Mouse (Mus musculus) stomach, embryonic 16.5 days (tissue): ENCODE data around the gene Ces1e. TPM values are rescaled to one million over a fixed set of nuclear protein-coding genes. Genes with fewer than 3 reads are reported as not detected.
A peak's percentile ranks its signal among the peaks of the same experiment; 100 is the strongest.

Experiments
- ATAC-seq: fragments of 200-750 bp; cut with Nextera tagmentation; 2 replicates; pipeline ENCODE4 v1.8.0; 2017; ENCODE audit warnings: moderate number of reproducible peaks, moderate TSS enrichment; ENCODE audit not compliant: insufficient read depth, low FRiP score
- H3K27ac ChIP-seq: fragments of 300-500 bp; sonication (generic); 2 replicates; pipeline ENCODE4 v1.5.1; 2014; ENCODE audit warnings: low read length
- H3K27me3 ChIP-seq: fragments of 300-500 bp; sonication (generic); 2 replicates; pipeline ENCODE4 v1.6.1; 2014; ENCODE audit warnings: low read length, control low read depth, mixed read lengths; ENCODE audit not compliant: control insufficient read depth, insufficient read depth
- H3K36me3 ChIP-seq: fragments of 300-500 bp; sonication (generic); 2 replicates; pipeline ENCODE4 v1.6.1; 2014; ENCODE audit warnings: low read length; ENCODE audit not compliant: control insufficient read depth, insufficient read depth
- H3K4me1 ChIP-seq: fragments of 300-500 bp; sonication (generic); 2 replicates; pipeline ENCODE4 v1.6.1; 2014; ENCODE audit warnings: low read length, control low read depth, mixed read lengths; ENCODE audit not compliant: control insufficient read depth, insufficient read depth
- H3K4me2 ChIP-seq: fragments of 300-500 bp; sonication (generic); 2 replicates; pipeline ENCODE4 v1.6.1; 2014; ENCODE audit warnings: low read depth, low read length, mixed read lengths
- H3K4me3 ChIP-seq: fragments of 300-500 bp; sonication (generic); replicated peaks from 2 replicates; pipeline ENCODE4 v1.5.1; 2014; ENCODE audit warnings: mild to moderate bottlenecking, low read length
- H3K9ac ChIP-seq: fragments of 300-500 bp; sonication (generic); 2 replicates; pipeline ENCODE4 v1.6.1; 2014; ENCODE audit warnings: low read length
- H3K9me3 ChIP-seq: fragments of 300-500 bp; sonication (generic); replicated peaks from 2 replicates; pipeline ENCODE4 v1.6.1; 2016; ENCODE audit warnings: low read length, control low read depth; ENCODE audit not compliant: control insufficient read depth
- WGBS: fragments of 180-500 bp; shearing (Covaris S2); extraction: QIAGEN DNeasy Blood & Tissue Kit; methylation state at CpG from one replicate; pipeline ENCODE4 v1.1.7; 2014; 5-methylcytosine and 5-hydroxymethylcytosine counted together
- polyA plus RNA-seq: library from polyadenylated mRNA; unstranded; fragments of >200 nt; fragmentation: Nextera tagmentation; extraction: Ambion mirVana; gene quantifications from 2 replicates; pipeline ENCODE4 v1.2.1, GENCODE M21; 2015

Gene Ces1e
- polyA plus RNA-seq, result 1.3 and 2.0 TPM in 2 replicates

DNA sequence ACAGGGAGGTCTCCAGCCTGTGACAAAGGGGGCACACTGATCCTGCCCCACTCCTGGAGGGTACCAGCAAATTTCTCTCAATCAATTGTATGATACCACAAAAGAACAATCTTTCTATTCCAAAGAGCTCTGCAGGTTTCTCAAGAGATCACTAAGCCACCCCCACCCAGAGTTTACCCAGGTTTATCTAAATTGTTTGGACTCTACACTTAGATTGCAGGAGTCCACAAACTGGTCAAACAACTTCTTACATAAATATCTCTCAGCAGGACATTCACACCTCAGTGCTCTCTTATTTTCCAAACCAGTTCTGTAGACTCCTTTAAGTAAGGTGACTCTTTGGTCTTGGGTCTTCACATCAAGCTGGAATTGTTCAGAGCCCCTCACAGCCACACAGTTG is at the start of gene Ces1e:
Ces1e (minus strand) TSS at position 174 of the 400 bp plus-strand sequence.
- Histone ChIP-seq H3K4me2 (peak within 1 kb of the TSS; percentile 42), H3K9ac (no peak within 1 kb of the TSS), H3K4me1 (no peaks in the 10 kb centered on the region), H3K27me3 (no peaks in the 10 kb centered on the region), H3K4me3 (peak within 1 kb of the TSS; percentile 8; the same call in 1 of the 2 replicates), H3K27ac (peak within 1 kb of the TSS; percentile 78), H3K36me3 (no peaks in the 10 kb centered on the region), H3K9me3 (no peaks in the 10 kb centered on the region)
- ATAC-seq, result peak; percentile 90

DNA sequence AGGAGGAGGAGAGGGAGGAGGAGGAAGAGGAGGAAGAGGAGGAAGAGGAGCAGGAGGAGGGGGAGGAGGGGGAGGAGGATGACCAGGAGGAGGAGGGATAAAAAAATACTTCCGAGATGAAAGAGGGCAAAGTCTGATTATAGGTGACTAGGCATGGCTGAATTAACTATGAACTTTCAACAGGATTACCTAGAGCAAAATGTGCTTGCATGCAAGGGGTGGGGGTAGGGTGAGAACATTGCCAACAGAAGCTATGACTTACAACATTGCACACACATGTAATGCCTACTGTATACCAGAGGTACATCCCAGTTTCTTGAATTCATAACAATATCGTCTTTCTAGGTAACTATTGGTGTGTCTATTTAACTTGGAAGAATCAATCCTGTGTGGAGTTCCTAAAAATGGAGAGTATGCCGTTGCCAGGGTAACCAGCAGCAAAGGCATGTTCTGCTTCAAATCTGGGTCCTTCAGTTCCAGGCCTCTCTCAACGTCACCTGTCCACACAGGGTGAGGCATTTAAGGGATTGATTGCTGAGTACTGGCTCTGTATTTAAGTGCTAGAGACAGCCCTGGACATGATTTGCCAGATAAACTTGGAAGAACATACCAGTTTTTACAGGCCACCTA is 48.9 kb upstream of the Ces1e start:
- Histone ChIP-seq H3K9me3 (no peaks in the 10 kb centered on the region), H3K27ac (no peak overlapping the region), H3K4me2 (no peak overlapping the region), H3K27me3 (no peaks in the 10 kb centered on the region), H3K9ac (no peak overlapping the region), H3K4me1 (no peaks in the 10 kb centered on the region), H3K36me3 (no peaks in the 10 kb centered on the region), H3K4me3 (no peak overlapping the region)
- WGBS, result 63% methylated on average over 4 of the region's 4 CpGs
- no peak for ATAC-seq

DNA sequence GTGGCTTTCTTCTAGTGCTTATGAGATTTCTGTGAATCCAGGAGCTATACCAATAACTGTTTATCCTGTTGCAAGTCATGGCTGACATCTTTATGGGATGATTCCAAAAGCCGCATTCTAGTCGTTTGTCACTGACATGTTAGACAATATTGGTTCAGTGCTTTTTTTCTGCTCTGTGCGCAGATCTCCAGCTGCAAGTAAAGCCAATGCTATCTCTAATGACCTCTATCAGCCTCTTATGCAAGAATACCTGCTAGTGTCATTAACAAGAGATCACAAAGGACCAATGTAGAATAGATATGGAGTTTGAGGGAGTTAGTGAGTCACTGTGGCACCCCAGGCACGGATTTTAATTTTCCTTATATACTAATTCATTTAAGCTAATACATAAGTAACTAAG is 45.2 kb upstream of the Ces1e start:
- no peaks in the 10 kb centered on the region for H3K27me3 ChIP-seq
- no peaks in the 10 kb centered on the region for H3K36me3 ChIP-seq
- H3K9ac ChIP-seq, result no peak overlapping the region
- ATAC-seq, result no peak
- WGBS, result 78% methylated on average over 4 of the region's 4 CpGs
- H3K27ac ChIP-seq, result no peak overlapping the region
- H3K9me3 ChIP-seq, result no peaks in the 10 kb centered on the region
- H3K4me2 ChIP-seq, result no peak overlapping the region
- H3K4me3 ChIP-seq, result no peak overlapping the region
- no peaks in the 10 kb centered on the region for H3K4me1 ChIP-seq

DNA sequence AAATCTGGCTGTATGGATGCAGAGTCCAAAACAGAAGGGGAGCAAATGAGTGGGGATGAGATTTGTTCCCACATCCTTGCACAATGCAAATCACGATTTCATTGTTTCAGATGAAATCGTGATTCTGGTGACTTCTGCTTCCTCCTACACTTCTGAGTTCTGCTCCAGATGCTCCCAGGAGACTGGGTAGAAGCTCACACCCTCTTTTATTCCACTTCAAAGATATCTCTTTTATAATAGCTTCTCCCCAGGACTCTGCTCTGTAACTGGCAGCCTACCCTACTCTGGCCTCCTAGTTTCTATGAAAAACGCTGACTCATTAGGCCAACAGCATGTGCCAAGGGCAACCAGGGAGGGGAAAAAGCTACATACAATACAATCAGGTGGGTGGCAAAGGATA is 43.9 kb upstream of the Ces1e start:
- Histone ChIP-seq H3K27ac (no peak overlapping the region), H3K4me3 (no peak overlapping the region), H3K4me2 (no peak overlapping the region), H3K36me3 (no peaks in the 10 kb centered on the region), H3K27me3 (no peaks in the 10 kb centered on the region), H3K9ac (no peak overlapping the region), H3K9me3 (no peaks in the 10 kb centered on the region), H3K4me1 (no peaks in the 10 kb centered on the region)
- ATAC-seq, result no peak
- 80% methylated on average over 3 of the region's 3 CpGs for WGBS

DNA sequence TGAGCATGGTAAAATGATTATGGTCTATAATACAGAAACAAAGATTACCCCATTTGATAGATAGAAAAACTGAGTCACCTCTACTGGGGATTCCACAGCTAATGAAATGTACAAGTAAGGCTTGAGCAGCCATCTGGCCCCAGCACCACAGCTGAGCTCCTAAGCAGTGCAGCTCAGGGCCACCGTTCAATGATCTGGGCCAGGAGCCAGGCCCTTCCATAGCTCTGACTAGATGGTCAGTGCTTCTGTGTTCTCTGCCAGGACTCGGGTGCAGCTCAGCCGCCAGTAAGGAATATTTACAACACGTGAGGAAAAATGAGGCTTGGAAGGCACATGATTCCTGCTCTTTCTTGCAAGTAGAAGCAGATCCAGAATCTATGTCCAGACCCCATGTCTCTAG is 43.3 kb upstream of the Ces1e start:
- Histone ChIP-seq H3K36me3 (no peaks in the 10 kb centered on the region), H3K4me1 (no peaks in the 10 kb centered on the region), H3K27ac (no peak overlapping the region), H3K27me3 (no peaks in the 10 kb centered on the region), H3K9me3 (no peaks in the 10 kb centered on the region), H3K9ac (no peak overlapping the region), H3K4me3 (no peak overlapping the region), H3K4me2 (no peak overlapping the region)
- 79% methylated on average over 4 of the region's 4 CpGs for WGBS
- no peak for ATAC-seq

DNA sequence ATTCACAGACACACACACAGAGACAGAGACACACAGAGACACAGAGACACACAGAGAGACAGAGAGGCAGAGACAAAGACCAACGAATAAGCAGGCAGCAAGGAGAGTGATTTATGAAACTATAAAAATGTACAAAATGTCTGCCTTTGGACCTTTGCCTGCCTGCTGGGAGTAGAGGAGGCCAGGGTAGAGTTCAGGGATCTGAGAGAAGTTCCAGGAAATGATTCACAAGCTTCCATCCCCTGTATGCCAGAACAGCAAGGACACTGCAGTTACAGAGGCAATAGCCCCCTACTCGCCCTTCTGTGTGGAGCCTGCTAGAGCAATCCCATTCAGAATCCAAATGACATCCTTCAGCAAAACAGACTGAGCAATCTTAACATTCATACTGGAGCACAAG is 32.0 kb upstream of the Ces1e start:
- Histone ChIP-seq H3K27ac (no peak overlapping the region), H3K9ac (no peak overlapping the region), H3K9me3 (no peaks in the 10 kb centered on the region), H3K4me3 (no peak overlapping the region), H3K27me3 (no peaks in the 10 kb centered on the region), H3K4me2 (no peak overlapping the region), H3K36me3 (no peaks in the 10 kb centered on the region), H3K4me1 (no peaks in the 10 kb centered on the region)
- WGBS, result 47% methylated on average over 2 of the region's 2 CpGs
- no peak for ATAC-seq

DNA sequence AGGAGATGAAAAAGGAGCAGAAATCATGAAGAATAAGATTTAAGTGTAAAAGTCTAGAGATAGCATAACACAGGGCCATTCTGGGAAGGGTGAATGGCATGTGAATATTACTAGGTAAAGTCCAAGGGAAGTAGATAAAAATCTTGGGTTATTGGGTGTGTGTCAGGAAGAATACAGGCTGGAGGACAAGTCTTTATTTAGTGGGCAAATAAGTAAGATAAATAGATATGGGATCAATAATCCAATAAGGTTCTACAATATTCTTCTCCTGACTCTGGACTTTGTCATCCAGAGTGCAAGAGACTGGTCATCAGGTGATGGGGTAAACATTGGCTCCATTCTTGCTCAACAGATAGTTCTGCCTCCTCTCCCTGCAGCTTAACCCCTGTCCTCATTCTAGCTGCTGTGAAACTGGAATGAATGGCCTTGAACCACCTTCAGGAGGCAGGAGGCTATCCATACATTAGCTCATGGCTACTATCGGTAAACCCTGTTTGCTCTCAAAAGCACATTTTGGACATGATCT is 23.0 kb upstream of the Ces1e start:
- no peak overlapping the region for H3K4me2 ChIP-seq
- H3K4me1 ChIP-seq, result no peaks in the 10 kb centered on the region
- no peak overlapping the region for H3K4me3 ChIP-seq
- no peaks in the 10 kb centered on the region for H3K36me3 ChIP-seq
- no peak overlapping the region for H3K27ac ChIP-seq
- H3K9ac ChIP-seq, result no peak overlapping the region
- no peaks in the 10 kb centered on the region for H3K9me3 ChIP-seq
- no peaks in the 10 kb centered on the region for H3K27me3 ChIP-seq
- no peak for ATAC-seq
- 91% methylated on average over 1 of the region's 1 CpGs for whole genome bisulfite sequencing

DNA sequence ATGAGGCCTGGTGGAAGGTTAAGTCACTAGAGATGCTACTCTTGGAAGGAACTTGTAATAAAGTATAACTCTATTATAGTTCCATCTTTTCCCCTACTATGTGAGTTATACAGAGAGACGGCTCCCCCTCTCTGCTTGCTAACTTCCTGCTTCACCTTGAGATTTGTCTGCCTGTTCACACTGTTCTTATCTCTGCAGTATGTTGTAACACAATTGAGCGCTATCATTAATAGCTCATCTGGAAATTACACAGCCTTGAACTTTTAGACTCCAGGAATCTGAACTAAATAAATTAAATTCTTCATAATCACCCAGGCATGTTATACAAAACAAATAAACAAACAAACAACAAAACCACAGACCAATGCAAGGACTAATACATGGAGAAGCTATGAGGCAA is 16.6 kb upstream of the Ces1e start:
- no peak overlapping the region for H3K27ac ChIP-seq
- H3K4me3 ChIP-seq, result no peak overlapping the region
- no peaks in the 10 kb centered on the region for H3K36me3 ChIP-seq
- H3K9me3 ChIP-seq, result no peaks in the 10 kb centered on the region
- H3K27me3 ChIP-seq, result no peaks in the 10 kb centered on the region
- 71% methylated on average over 2 of the region's 2 CpGs for WGBS
- H3K4me2 ChIP-seq, result no peak overlapping the region
- no peaks in the 10 kb centered on the region for H3K4me1 ChIP-seq
- ATAC-seq, result no peak
- no peak overlapping the region for H3K9ac ChIP-seq

DNA sequence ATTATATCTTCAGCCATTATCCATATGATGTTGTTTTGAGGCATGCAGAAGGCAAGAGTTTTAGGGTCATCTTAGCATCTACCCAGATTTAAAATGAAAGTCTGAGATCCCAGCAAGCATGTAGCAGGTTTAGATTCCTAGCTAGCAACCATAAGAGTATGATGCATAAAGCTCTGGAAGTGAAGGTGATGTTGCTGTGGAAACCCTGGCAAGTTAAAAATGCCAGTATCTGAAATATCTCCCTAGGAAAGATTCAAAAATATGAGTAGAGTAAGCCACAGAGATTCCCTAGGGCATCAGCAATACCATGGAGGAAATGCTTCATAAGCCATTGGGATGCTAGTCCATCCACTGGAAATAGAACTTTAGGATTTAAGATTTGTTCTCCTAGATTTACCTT is 10.5 kb upstream of the Ces1e start:
- Histone ChIP-seq H3K4me3 (no peak overlapping the region), H3K4me1 (no peaks in the 10 kb centered on the region), H3K9ac (no peak overlapping the region), H3K9me3 (no peaks in the 10 kb centered on the region), H3K4me2 (no peak overlapping the region), H3K27me3 (no peaks in the 10 kb centered on the region), H3K27ac (no peak overlapping the region), H3K36me3 (no peaks in the 10 kb centered on the region)
- ATAC-seq, result no peak
